ENCODE assay signal across 8 mouse cellular contexts in the genomic region with DNA sequence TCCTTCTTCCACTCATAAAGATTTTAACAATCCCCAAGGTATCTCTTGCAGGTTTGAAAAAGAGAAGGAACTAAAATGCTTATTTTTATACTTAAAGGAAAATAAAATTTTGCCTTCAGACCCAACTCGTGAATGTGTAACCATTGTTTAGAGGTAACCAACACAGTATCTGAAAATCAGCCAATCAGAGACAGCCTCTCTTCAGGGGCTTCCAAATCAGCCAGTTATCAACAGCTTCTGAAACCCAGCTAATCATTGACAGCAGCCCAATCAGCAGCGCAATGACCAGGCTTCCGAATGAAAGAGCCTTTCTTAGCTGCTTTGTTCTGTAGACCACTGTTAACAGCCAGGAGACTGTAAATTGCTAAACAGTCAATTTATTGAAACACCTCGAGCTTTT.
DNase-seq lines count a peak whose midpoint lies in the region; ATAC-seq and TF ChIP-seq lines count a peak whose summit lies in the region.

No protein-coding gene starts in this region.

- H3K4me3 ChIP-seq in kidney, adult 2 months (ENCODE audit: insufficient read depth, low read depth, low read length) = no peak overlapping the region
- H3K4me3 ChIP-seq in midbrain, embryonic 12.5 days = peak overlapping the region; percentile 68
- H3K4me3 ChIP-seq in stomach, postnatal 0 days (ENCODE audit: low read depth, low read length) = no peak overlapping the region

- no peak overlapping the region for H3K9ac ChIP-seq in midbrain, embryonic 12.5 days (replicated peaks)
- H3K9ac ChIP-seq in stomach, postnatal 0 days (ENCODE audit: low read length) = no peak overlapping the region

- no peak for TF ChIP-seq POLR2A in kidney, adult 2 months (IDR thresholded peaks at IDR 0.05; ENCODE audit: low read depth, low read length)

- no peaks in the 10 kb centered on the region for H3K9me3 ChIP-seq in midbrain, embryonic 12.5 days
- no peaks in the 10 kb centered on the region for H3K9me3 ChIP-seq in stomach, postnatal 0 days (ENCODE audit: control insufficient read depth, low read length)

- WGBS in kidney, adult 2 months = 18% methylated on average over 4 of the region's 4 CpGs
- WGBS in midbrain, embryonic 12.5 days = 5% methylated on average over 4 of the region's 4 CpGs
- 15% methylated on average over 4 of the region's 4 CpGs for WGBS in stomach, postnatal 0 days

- peaks cover 6% of the 10 kb centered on the region; the same call in 1 of the 2 replicates for H3K4me1 ChIP-seq in kidney, adult 2 months (ENCODE audit: control insufficient read depth, insufficient read depth, low read length)
- H3K4me1 ChIP-seq in midbrain, embryonic 12.5 days = peaks cover 20% of the 10 kb centered on the region
- H3K4me1 ChIP-seq in stomach, postnatal 0 days (replicated peaks; ENCODE audit: control insufficient read depth, insufficient read depth) = no peaks in the 10 kb centered on the region

- no peak for TF ChIP-seq EP300 in stomach, postnatal 0 days (optimal IDR thresholded peaks at IDR 0.05)

- peak; percentile 72 for ATAC-seq in midbrain, embryonic 12.5 days (ENCODE audit: low FRiP score, low read depth)
- ATAC-seq in stomach, postnatal 0 days (ENCODE audit: low FRiP score, low TSS enrichment) = peak; percentile 47; the same call in 1 of the 2 replicates

- TF ChIP-seq CTCF in kidney, adult 2 months (conservative IDR thresholded peaks at IDR 0.05; ENCODE audit: insufficient read depth, insufficient read length, low read depth, low read length) = no peak
- no peak for TF ChIP-seq CTCF in stomach, postnatal 0 days (IDR thresholded peaks at IDR 0.05; ENCODE audit: low read depth)

- peak; percentile 63 for DNase-seq in NIH3T3 (ENCODE audit: low read depth)
- peak; percentile 77 to 83 for DNase-seq in cerebellum, postnatal 25 days
- peak; percentile 56 to 88 for DNase-seq in frontal cortex, postnatal 36 days (ENCODE audit: low spot score in 2 of 2)
- DNase-seq in kidney, adult 2 months = peak; percentile 90
- peak; percentile 77 for DNase-seq in left cerebral cortex, postnatal 4 days
- peak; percentile 50 for DNase-seq in stomach, postnatal 0 days (ENCODE audit: low spot score)
- DNase-seq in urinary bladder, adult 18-20 months (ENCODE audit: low spot score in 2 of 2) = no peak

- H3K27ac ChIP-seq in kidney, adult 2 months (ENCODE audit: insufficient read depth, low read depth, low read length) = no peak overlapping the region
- peak overlapping the region; percentile 95 for H3K27ac ChIP-seq in midbrain, embryonic 12.5 days (replicated peaks)
- H3K27ac ChIP-seq in stomach, postnatal 0 days (replicated peaks) = no peak overlapping the region

- H3K36me3 ChIP-seq in kidney, adult 2 months (ENCODE audit: control insufficient read depth, insufficient read depth, low read length) = no peaks in the 10 kb centered on the region
- peaks cover 13% of the 10 kb centered on the region; the same call in 1 of the 2 replicates for H3K36me3 ChIP-seq in midbrain, embryonic 12.5 days
- no peaks in the 10 kb centered on the region for H3K36me3 ChIP-seq in stomach, postnatal 0 days (ENCODE audit: control insufficient read depth, insufficient read depth, low read length)

- H3K4me2 ChIP-seq in midbrain, embryonic 12.5 days (replicated peaks) = peak overlapping the region; percentile 68
- H3K4me2 ChIP-seq in stomach, postnatal 0 days (replicated peaks; ENCODE audit: low read depth) = peak overlapping the region; percentile 94

- intact Hi-C loops in left cerebral cortex, postnatal 4 days (cut with DNase I) = no loop called here

- H3K27me3 ChIP-seq in kidney, adult 2 months (replicated peaks; ENCODE audit: control insufficient read depth, insufficient read depth, low read length) = no peaks in the 10 kb centered on the region
- H3K27me3 ChIP-seq in midbrain, embryonic 12.5 days = no peaks in the 10 kb centered on the region
- no peaks in the 10 kb centered on the region for H3K27me3 ChIP-seq in stomach, postnatal 0 days (ENCODE audit: control insufficient read depth, insufficient read depth, low read length)

Comparison
In these comparisons a context has a peak if more than half of its experiments do, and no peak if none do; other contexts are left out.
1. DNase-seq: peak in NIH3T3 (single experiment), cerebellum, postnatal 25 days (2 of 2), frontal cortex, postnatal 36 days (2 of 2), kidney, adult 2 months (single experiment), left cerebral cortex, postnatal 4 days (single experiment) and stomach, postnatal 0 days (single experiment); none in urinary bladder, adult 18-20 months (0 of 2).